Mouse (Mus musculus) kidney, embryonic 16.5 days (tissue): ENCODE results near the gene Zfp616. TPM values are rescaled to one million over a fixed set of nuclear protein-coding genes. Genes with fewer than 3 reads are reported as not detected.

Source experiments
- ATAC-seq: fragments of 200-750 bp; cut with Nextera tagmentation; 2 replicates; pipeline ENCODE4 v1.8.0; 2017; ENCODE audit warnings: moderate TSS enrichment; ENCODE audit not compliant: low FRiP score, low TSS enrichment
- H3K27ac ChIP-seq: fragments of 300-500 bp; sonication (generic); 2 replicates; pipeline ENCODE4 v1.5.1; 2014; ENCODE audit warnings: low read length
- H3K27me3 ChIP-seq: fragments of 300-500 bp; sonication (generic); 2 replicates; pipeline ENCODE4 v1.6.1; 2014; ENCODE audit warnings: low read length, control low read depth, mixed read lengths; ENCODE audit not compliant: insufficient read depth
- H3K36me3 ChIP-seq: fragments of 300-500 bp; sonication (generic); 2 replicates; pipeline ENCODE4 v1.6.1; 2014; ENCODE audit warnings: low read length, control low read depth, mixed read lengths; ENCODE audit not compliant: insufficient read depth
- H3K4me1 ChIP-seq: fragments of 300-500 bp; sonication (generic); 2 replicates; pipeline ENCODE4 v1.6.1; 2014; ENCODE audit warnings: low read length, control low read depth, mixed read lengths; ENCODE audit not compliant: insufficient read depth
- H3K4me2 ChIP-seq: fragments of 300-500 bp; sonication (generic); replicated peaks from 2 replicates; pipeline ENCODE4 v1.6.1; 2014; ENCODE audit warnings: low read depth, low read length
- H3K4me3 ChIP-seq: fragments of 300-500 bp; sonication (generic); 2 replicates; pipeline ENCODE4 v1.5.1; 2014; ENCODE audit warnings: mild to moderate bottlenecking, low read length
- H3K9ac ChIP-seq: fragments of 300-500 bp; sonication (generic); replicated peaks from 2 replicates; pipeline ENCODE4 v1.6.1; 2014; ENCODE audit warnings: low read length
- H3K9me3 ChIP-seq: fragments of 300-500 bp; sonication (generic); 2 replicates; pipeline ENCODE4 v1.6.1; 2016; ENCODE audit warnings: low read length, control low read depth
- WGBS: fragments of 180-500 bp; shearing (Covaris S2); extraction: QIAGEN DNeasy Blood & Tissue Kit; methylation state at CpG from one replicate; pipeline ENCODE4 v1.1.7; 2014; 5-methylcytosine and 5-hydroxymethylcytosine counted together
- polyA plus RNA-seq: library from polyadenylated mRNA; unstranded; fragments of >200 nt; fragmentation: Nextera tagmentation; extraction: Ambion mirVana; gene quantifications from 2 replicates; pipeline ENCODE4 v1.2.1, GENCODE M21; 2015

Gene Zfp616
- polyA plus RNA-seq = 0.19 TPM in 1 of 2 replicates, not detected in the other

DNA sequence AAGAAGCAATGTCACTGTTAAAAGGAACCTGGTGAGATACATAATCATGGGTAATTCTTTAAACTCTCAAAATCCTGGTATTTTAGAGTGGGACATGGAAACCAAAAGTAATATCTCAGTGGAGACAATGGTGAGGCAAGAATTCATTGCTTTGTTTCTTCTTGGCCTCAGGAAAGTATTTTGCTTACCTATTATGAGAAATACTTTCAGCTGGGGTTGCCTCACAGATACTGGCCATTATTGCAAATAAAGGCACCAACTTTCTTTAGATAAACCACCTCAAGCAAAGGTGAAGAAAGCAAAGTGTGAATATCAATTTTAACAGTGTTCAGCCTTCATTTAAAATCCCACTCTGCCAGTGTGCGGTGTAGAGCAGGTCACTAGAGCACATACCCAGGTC is at the start of gene Zfp616:
TSS of gene Zfp616 (plus strand) at position 301 of the 400 bp plus-strand sequence.
- ATAC-seq = no peak
- Histone ChIP-seq H3K4me1 (no peaks in the 10 kb centered on the region), H3K27me3 (no peaks in the 10 kb centered on the region), H3K9me3 (0 out of 2 replicates have a peak, but pooled peaks cover 2% of the 10 kb centered on the region), H3K9ac (no peak within 1 kb of the TSS), H3K4me3 (no peak within 1 kb of the TSS), H3K4me2 (no peak within 1 kb of the TSS), H3K36me3 (no peaks in the 10 kb centered on the region), H3K27ac (no peak within 1 kb of the TSS)
- WGBS = 84% methylated on average over 1 of the region's 1 CpGs

GRCm38 (mm10) chr11:74051347-74051746 is 18.4 kb upstream of the Zfp616 start:
- no peaks in the 10 kb centered on the region for H3K9me3 ChIP-seq
- H3K4me3 ChIP-seq = no peak overlapping the region
- no peak overlapping the region for H3K27ac ChIP-seq
- WGBS = 73% methylated on average over 3 of the region's 3 CpGs
- no peaks in the 10 kb centered on the region for H3K36me3 ChIP-seq
- no peak overlapping the region for H3K4me2 ChIP-seq
- no peaks in the 10 kb centered on the region for H3K27me3 ChIP-seq
- no peaks in the 10 kb centered on the region for H3K4me1 ChIP-seq
- ATAC-seq = no peak
- no peak overlapping the region for H3K9ac ChIP-seq

GRCm38 (mm10) chr11:74056451-74056850 is 13.3 kb upstream of the Zfp616 start, which contains the start of the genes Olfr139 and Olfr399:
TSS of gene Olfr139 (minus strand) at chr11:74056551.
TSS of gene Olfr399 (minus strand) at chr11:74056615.
- ATAC-seq = no peak

DNA sequence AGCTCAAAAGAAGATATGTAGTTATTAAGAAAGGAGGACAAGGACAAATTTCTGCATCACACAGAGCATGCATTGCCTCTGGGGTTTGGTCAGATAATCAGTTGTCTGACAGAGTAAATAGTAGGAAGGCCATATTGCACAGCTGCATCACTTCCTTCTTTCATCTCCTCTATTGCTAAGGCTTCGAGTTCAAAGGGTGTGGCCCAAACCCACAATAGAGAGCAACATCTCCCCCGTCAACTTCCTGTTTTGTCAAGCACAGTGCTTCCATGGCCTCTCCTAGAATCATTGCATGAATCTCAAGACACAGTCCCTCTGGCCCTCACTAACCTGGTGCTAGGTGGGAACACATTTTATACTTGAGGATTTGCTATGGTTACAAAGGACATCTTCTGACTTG is 31.0 kb downstream of the Zfp616 start:
- Histone ChIP-seq H3K9me3 (no peaks in the 10 kb centered on the region), H3K4me2 (no peak overlapping the region), H3K27ac (no peak overlapping the region), H3K27me3 (no peaks in the 10 kb centered on the region), H3K4me3 (no peak overlapping the region), H3K36me3 (no peaks in the 10 kb centered on the region), H3K9ac (no peak overlapping the region), H3K4me1 (no peaks in the 10 kb centered on the region)
- no peak for ATAC-seq
- WGBS = 67% methylated on average over 2 of the region's 2 CpGs

More at GRCm38 (mm10) chr11:74056451-74056850, 13.3 kb upstream of the Zfp616 start, which contains the start of the genes Olfr139 and Olfr399:
- no peak within 1 kb of the TSS for H3K27ac ChIP-seq
- H3K4me3 ChIP-seq = no peak within 1 kb of the TSS
- no peaks in the 10 kb centered on the region for H3K9me3 ChIP-seq
- H3K4me1 ChIP-seq = no peaks in the 10 kb centered on the region
- H3K36me3 ChIP-seq = no peaks in the 10 kb centered on the region
- no peak within 1 kb of the TSS for H3K4me2 ChIP-seq
- H3K27me3 ChIP-seq = no peaks in the 10 kb centered on the region
- 81% methylated on average over 2 of the region's 2 CpGs for WGBS
- H3K9ac ChIP-seq = no peak within 1 kb of the TSS

GRCm38 (mm10) chr11:74101507-74101906 is 31.8 kb downstream of the Zfp616 start:
- Histone ChIP-seq H3K9me3 (no peaks in the 10 kb centered on the region), H3K4me1 (no peaks in the 10 kb centered on the region), H3K27ac (no peak overlapping the region), H3K4me3 (no peak overlapping the region), H3K27me3 (no peaks in the 10 kb centered on the region), H3K4me2 (no peak overlapping the region), H3K36me3 (no peaks in the 10 kb centered on the region), H3K9ac (no peak overlapping the region)
- WGBS = 54% methylated on average over 2 of the region's 2 CpGs
- ATAC-seq = no peak

- H3K9me3 ChIP-seq = peaks cover under 1% of the 10 kb centered on the region; the same call in 1 of the 2 replicates
- H3K4me2 ChIP-seq = no peak overlapping the region
- no peaks in the 10 kb centered on the region for H3K27me3 ChIP-seq
- no peak overlapping the region for H3K9ac ChIP-seq
- WGBS = 34% methylated on average over 5 of the region's 5 CpGs
- no peaks in the 10 kb centered on the region for H3K4me1 ChIP-seq
- no peak overlapping the region for H3K4me3 ChIP-seq
- ATAC-seq = no peak
- no peak overlapping the region for H3K27ac ChIP-seq
- H3K36me3 ChIP-seq = no peaks in the 10 kb centered on the region
Observed at GRCm38 (mm10) chr11:74105066-74105465, 35.3 kb downstream of the Zfp616 start.

DNA sequence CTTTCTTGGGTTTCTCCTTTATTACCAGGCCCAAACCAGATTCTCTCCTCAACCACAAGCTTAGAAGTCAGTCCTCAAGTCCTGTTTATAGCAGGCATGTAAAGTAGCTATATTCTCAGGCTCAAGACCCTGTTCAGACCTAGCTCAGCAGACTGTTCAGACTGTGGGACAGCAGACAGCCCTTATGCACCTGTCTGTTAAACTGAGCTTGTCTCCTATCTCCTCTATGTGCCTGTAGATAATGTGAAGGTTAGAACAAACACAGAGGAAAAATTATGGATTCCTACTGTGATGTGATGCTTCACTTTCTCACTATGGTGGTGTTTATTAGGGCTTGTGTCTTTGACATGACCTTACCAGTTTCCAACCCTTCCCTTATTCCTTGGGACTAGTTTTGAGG is 43.7 kb downstream of the Zfp616 start, which contains the start of gene Olfr401:
TSS of gene Olfr401 (plus strand) at position 301 of the 400 bp plus-strand sequence.
- H3K4me1 ChIP-seq = no peaks in the 10 kb centered on the region
- no peaks in the 10 kb centered on the region for H3K27me3 ChIP-seq
- H3K4me2 ChIP-seq = no peak within 1 kb of the TSS
- no peak within 1 kb of the TSS for H3K9ac ChIP-seq
- no peaks in the 10 kb centered on the region for H3K36me3 ChIP-seq
- ATAC-seq = no peak
- no peak within 1 kb of the TSS for H3K27ac ChIP-seq
- H3K9me3 ChIP-seq = peaks cover 5% of the 10 kb centered on the region; the same call in 1 of the 2 replicates
- no peak within 1 kb of the TSS for H3K4me3 ChIP-seq

Other genes with a start within 250 kb of the Zfp616 start
- gene Olfr393, start 218.5 kb upstream of the Zfp616 start, polyA plus RNA-seq = not detected in 2 replicates
- not detected in 2 replicates for gene Olfr394, start 179.2 kb upstream of the Zfp616 start, polyA plus RNA-seq
- not detected in 2 replicates for gene Olfr395, start 160.7 kb upstream of the Zfp616 start, polyA plus RNA-seq
- gene Olfr23, start 133.3 kb upstream of the Zfp616 start, polyA plus RNA-seq = not detected in 2 replicates
- not detected in 2 replicates for gene Olfr397, start 109.1 kb upstream of the Zfp616 start, polyA plus RNA-seq
- not detected in 2 replicates for gene Olfr398, start 79.5 kb upstream of the Zfp616 start, polyA plus RNA-seq
- not detected in 2 replicates for gene Olfr139, start 13.4 kb upstream of the Zfp616 start, polyA plus RNA-seq
- not detected in 2 replicates for gene Olfr399, start 13.3 kb upstream of the Zfp616 start, polyA plus RNA-seq
- gene Olfr401, start 43.8 kb downstream of the Zfp616 start, polyA plus RNA-seq = not detected in 2 replicates
- gene Olfr402, start 83.6 kb downstream of the Zfp616 start, polyA plus RNA-seq = not detected in 2 replicates
- not detected in 2 replicates for gene Olfr403, start 116.3 kb downstream of the Zfp616 start, polyA plus RNA-seq
- gene Olfr43, start 141.4 kb downstream of the Zfp616 start, polyA plus RNA-seq = not detected in 2 replicates
- not detected in 2 replicates for gene Olfr406, start 189.9 kb downstream of the Zfp616 start, polyA plus RNA-seq
- gene Olfr59, start 213.8 kb downstream of the Zfp616 start, polyA plus RNA-seq = not detected in 2 replicates